Mouse (Mus musculus) thymus, adult 2 months (tissue): ENCODE measurements around the gene Negr1. TPM values are rescaled to one million over a fixed set of nuclear protein-coding genes. Genes with fewer than 3 reads are reported as not detected.

Experiments used
- DNase-seq: peaks from one replicate; pipeline ENCODE4 v3.0.0; 2021
- H3K27ac ChIP-seq: fragments of 200-500 bp; 2 replicates; pipeline ENCODE4 v1.5.1; 2012; ENCODE audit warnings: low read length, control low read depth; ENCODE audit not compliant: control insufficient read depth, insufficient read depth
- H3K27me3 ChIP-seq: fragments of 200-500 bp; 2 replicates; pipeline ENCODE4 v1.6.1; 2012; ENCODE audit warnings: mild to moderate bottlenecking, low read length, moderate library complexity, mixed read lengths; ENCODE audit not compliant: control insufficient read depth, insufficient read depth
- H3K36me3 ChIP-seq: fragments of 200-500 bp; 2 replicates; pipeline ENCODE4 v1.6.1; 2012; ENCODE audit warnings: mild to moderate bottlenecking, low read length, moderate library complexity; ENCODE audit not compliant: control insufficient read depth, insufficient read depth
- H3K4me1 ChIP-seq: fragments of 200-500 bp; replicated peaks from 2 replicates; pipeline ENCODE4 v1.6.1; 2012; ENCODE audit warnings: low read length; ENCODE audit not compliant: control insufficient read depth, insufficient read depth
- H3K4me3 ChIP-seq: fragments of 200-500 bp; 2 replicates; pipeline ENCODE4 v1.5.1; 2012; ENCODE audit warnings: mild to moderate bottlenecking, low read length, control low read depth, moderate library complexity; ENCODE audit not compliant: control insufficient read depth, insufficient read depth
- CTCF ChIP-seq: fragments of 200-500 bp; IDR thresholded peaks from 2 replicates; pipeline ENCODE4 v1.5.1; 2012; ENCODE audit warnings: mild to moderate bottlenecking, control low read depth, low read length, moderate library complexity, borderline replicate concordance; ENCODE audit not compliant: control insufficient read depth, poor library complexity, insufficient read depth; ENCODE audit errors: extremely low read depth
- POLR2A ChIP-seq: fragments of 200-500 bp; IDR thresholded peaks from 2 replicates; pipeline ENCODE4 v1.6.1; 2012; ENCODE audit warnings: mild to moderate bottlenecking, low read length, control low read depth, moderate library complexity; ENCODE audit not compliant: control insufficient read depth, poor library complexity, insufficient read depth; ENCODE audit errors: extremely low read depth
- WGBS: fragments of 180-500 bp; shearing (Covaris S2); methylation state at CpG from one replicate; pipeline ENCODE4 v1.1.7; 2018; 5-methylcytosine and 5-hydroxymethylcytosine counted together
- polyA plus RNA-seq: library from polyadenylated mRNA; depleted of rRNA; stranded (reverse); fragments of >200 nt; gene quantifications from 2 replicates; pipeline ENCODE4 v1.2.3, GENCODE M21; 2012

Gene Negr1
- polyA plus RNA-seq, 1 experiment = 0.67 TPM

DNA sequence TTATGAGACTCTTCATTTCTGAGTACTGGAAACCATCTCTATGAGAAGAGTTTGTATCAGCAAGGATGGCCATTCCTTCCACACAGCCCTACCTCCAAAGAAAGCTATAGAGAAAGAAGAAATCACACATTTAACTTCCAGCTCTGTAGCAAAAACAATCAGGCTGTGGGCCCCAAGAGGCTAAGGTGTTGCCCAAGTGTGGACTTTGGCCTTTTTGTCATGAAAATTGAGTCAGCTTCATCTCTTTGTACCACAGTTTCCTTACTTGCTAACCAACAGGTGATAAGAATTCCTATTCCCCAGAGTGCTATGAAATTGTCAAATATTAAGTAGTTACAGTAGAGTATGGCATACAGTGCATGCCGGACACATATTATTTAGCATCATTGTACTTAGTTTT is 369.9 kb downstream of the Negr1 start:
- TF ChIP-seq POLR2A = no peak
- no peak for TF ChIP-seq CTCF
- Histone ChIP-seq H3K27me3 (no peaks in the 10 kb centered on the region), H3K4me3 (no peak overlapping the region), H3K36me3 (no peaks in the 10 kb centered on the region), H3K27ac (no peak overlapping the region), H3K4me1 (no peaks in the 10 kb centered on the region)
- WGBS = 100% methylated on average over 1 of the region's 1 CpGs
- DNase-seq = no peak

GRCm38 (mm10) chr3:156934778-156935290 is 373.2 kb downstream of the Negr1 start:
- Histone ChIP-seq H3K4me1 (no peaks in the 10 kb centered on the region), H3K4me3 (no peak overlapping the region), H3K27ac (no peak overlapping the region), H3K27me3 (no peaks in the 10 kb centered on the region), H3K36me3 (no peaks in the 10 kb centered on the region)
- no peak for DNase-seq
- WGBS = 75% methylated on average over 5 of the region's 5 CpGs
- TF ChIP-seq POLR2A (no peak), CTCF (no peak)

DNA sequence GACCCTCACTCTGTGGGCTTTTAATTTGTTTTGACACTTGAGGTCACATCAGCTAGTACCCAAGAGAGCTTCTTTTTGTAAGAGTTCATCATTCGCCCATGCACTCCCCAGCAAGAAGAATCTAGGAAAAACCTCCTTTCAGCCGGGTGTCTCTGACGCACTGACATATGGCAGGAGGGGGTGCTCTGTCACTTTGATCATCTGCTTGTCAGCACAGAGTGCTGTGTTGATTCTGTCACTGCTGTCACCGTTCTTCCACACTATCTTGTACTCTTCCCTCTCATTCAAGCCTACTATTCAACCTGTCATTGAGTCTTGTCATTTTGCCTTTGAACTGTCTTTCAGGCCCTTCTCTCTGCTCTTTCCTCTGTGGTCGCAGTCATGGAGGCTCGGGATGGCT is 385.8 kb downstream of the Negr1 start:
- no peak overlapping the region for H3K4me3 ChIP-seq
- 82% methylated on average over 6 of the region's 6 CpGs for WGBS

GRCm38 (mm10) chr3:156952970-156953369 is 391.4 kb downstream of the Negr1 start:
- no peak for DNase-seq
- no peaks in the 10 kb centered on the region for H3K4me1 ChIP-seq
- 79% methylated on average over 6 of the region's 6 CpGs for WGBS
- H3K27me3 ChIP-seq = no peaks in the 10 kb centered on the region
- no peak overlapping the region for H3K27ac ChIP-seq
- H3K4me3 ChIP-seq = no peak overlapping the region
- no peaks in the 10 kb centered on the region for H3K36me3 ChIP-seq
- TF ChIP-seq POLR2A (no peak), CTCF (no peak)

More for the DNA sequence above, 385.8 kb downstream of the Negr1 start:
- H3K4me1 ChIP-seq = no peaks in the 10 kb centered on the region
- TF ChIP-seq CTCF (no peak), POLR2A (no peak)
- no peaks in the 10 kb centered on the region for H3K36me3 ChIP-seq
- no peak overlapping the region for H3K27ac ChIP-seq
- no peak for DNase-seq
- no peaks in the 10 kb centered on the region for H3K27me3 ChIP-seq

GRCm38 (mm10) chr3:156955094-156955493 is 393.5 kb downstream of the Negr1 start:
- Histone ChIP-seq H3K4me1 (no peaks in the 10 kb centered on the region), H3K36me3 (no peaks in the 10 kb centered on the region), H3K27me3 (no peaks in the 10 kb centered on the region), H3K27ac (no peak overlapping the region), H3K4me3 (no peak overlapping the region)
- TF ChIP-seq POLR2A = no peak
- TF ChIP-seq CTCF = no peak
- 89% methylated on average over 4 of the region's 4 CpGs for WGBS
- DNase-seq = no peak

DNA sequence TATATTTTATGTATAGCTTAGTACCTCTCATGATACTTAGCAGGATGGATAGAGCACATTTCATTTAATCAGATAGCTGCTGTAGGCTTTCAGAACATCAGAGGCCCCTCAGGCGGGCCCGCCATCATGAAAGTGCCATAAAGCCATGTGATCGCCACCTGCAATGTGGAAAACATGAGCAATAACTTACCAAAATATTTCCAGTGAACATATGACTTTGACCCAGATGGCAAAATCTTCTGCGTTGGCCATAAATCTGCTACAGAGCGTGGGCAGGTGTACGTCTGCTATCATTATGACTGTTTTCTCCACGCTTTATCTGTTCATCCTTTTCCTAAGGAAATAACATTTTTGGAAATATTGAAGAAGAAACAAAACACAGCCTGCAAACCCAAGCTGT is 397.0 kb downstream of the Negr1 start:
- Histone ChIP-seq H3K4me3 (no peak overlapping the region), H3K27ac (no peak overlapping the region), H3K27me3 (no peaks in the 10 kb centered on the region), H3K4me1 (no peaks in the 10 kb centered on the region), H3K36me3 (no peaks in the 10 kb centered on the region)
- WGBS = 98% methylated on average over 7 of the region's 7 CpGs
- DNase-seq = no peak
- TF ChIP-seq POLR2A (no peak), CTCF (no peak)

DNA sequence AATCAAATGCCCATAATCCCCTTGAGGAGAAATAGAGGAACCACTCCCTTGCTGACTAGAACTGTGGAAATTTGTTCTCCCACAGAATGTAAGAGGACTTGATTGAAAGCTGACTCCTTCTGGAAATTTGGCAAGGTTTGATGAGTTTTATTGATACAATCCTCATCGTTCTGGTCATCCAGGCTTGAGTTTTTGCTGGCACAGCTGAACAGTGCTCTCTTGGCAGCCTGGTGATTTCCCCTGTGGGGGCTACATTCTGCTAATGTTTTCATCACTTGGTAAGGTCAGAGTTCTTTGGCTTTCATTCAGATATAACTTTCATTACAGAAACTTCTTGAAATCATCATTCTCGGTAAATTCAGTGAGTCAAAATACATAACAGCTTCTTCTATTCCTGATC is 407.2 kb downstream of the Negr1 start:
- TF ChIP-seq CTCF (no peak), POLR2A (no peak)
- Histone ChIP-seq H3K4me3 (no peak overlapping the region), H3K36me3 (no peaks in the 10 kb centered on the region), H3K27ac (no peak overlapping the region), H3K27me3 (no peaks in the 10 kb centered on the region), H3K4me1 (no peaks in the 10 kb centered on the region)
- 85% methylated on average over 2 of the region's 2 CpGs for whole genome bisulfite sequencing
- DNase-seq = no peak
